Mouse (Mus musculus): ENCODE data around the gene Paqr7. TPM values are rescaled to one million over a fixed set of nuclear protein-coding genes. Genes with fewer than 3 reads are reported as not detected.
"Not testable (repeated sequence)": the region's sequence is repeated elsewhere in the genome, so short reads cannot be mapped to it uniquely, and the experiment has no call there.

Gene Paqr7
- polyA plus RNA-seq, 1 experiment from 2014 or later, result 4.4 TPM

GRCm38 (mm10) chr4:134483078-134483688 lies 13.3 kb upstream of the Paqr7 start:
- WGBS, result 70% methylated on average over 6 of the region's 6 CpGs
- Histone ChIP-seq H3K4me3 (ENCODE audit: low read length) (no peak overlapping the region), H3K4me2 (replicated peaks; ENCODE audit: low read depth, low read length) (no peak overlapping the region), H3K27ac (ENCODE audit: low read length) (no peak overlapping the region), H3K36me3 (ENCODE audit: insufficient read depth, low read length) (no peaks in the 10 kb centered on the region), H3K9me3 (ENCODE audit: low read length) (no peaks in the 10 kb centered on the region), H3K9ac (replicated peaks; ENCODE audit: low read length) (no peak overlapping the region), H3K4me1 (ENCODE audit: insufficient read depth, low read length) (no peaks in the 10 kb centered on the region), H3K27me3 (ENCODE audit: insufficient read depth, low read length) (peaks cover 5% of the 10 kb centered on the region; the same call in 1 of the 2 replicates)
- ATAC-seq (ENCODE audit: low FRiP score, low TSS enrichment), result no peak

DNA sequence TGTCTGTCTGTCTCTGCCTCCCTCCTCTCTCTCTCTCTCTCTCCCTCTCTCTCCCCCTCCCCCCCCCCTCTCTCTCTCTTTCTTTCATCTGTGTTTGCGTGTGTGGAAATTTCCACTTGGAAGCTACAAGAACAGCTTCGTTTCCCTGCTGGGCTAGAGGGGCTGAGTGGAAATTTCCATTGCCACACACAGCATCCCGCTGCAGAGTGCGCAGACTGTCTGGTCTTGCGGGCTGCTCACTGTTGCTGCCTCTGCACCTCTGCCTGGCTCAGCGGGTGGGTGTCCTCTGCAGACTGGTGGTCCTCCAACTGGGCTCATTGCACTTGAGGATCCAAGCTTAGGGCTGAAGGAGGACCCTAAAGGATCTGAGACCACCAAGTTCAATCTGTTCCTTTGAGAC lies 12.8 kb upstream of the Paqr7 start:
- no peak overlapping the region for H3K4me2 ChIP-seq (replicated peaks; ENCODE audit: low read depth, low read length)
- no peak for ATAC-seq (ENCODE audit: low FRiP score, low TSS enrichment)
- WGBS, result 58% methylated on average over 6 of the region's 6 CpGs
- peaks cover 5% of the 10 kb centered on the region; the same call in 1 of the 2 replicates for H3K27me3 ChIP-seq (ENCODE audit: insufficient read depth, low read length)
- no peaks in the 10 kb centered on the region for H3K4me1 ChIP-seq (ENCODE audit: insufficient read depth, low read length)
- no peaks in the 10 kb centered on the region for H3K36me3 ChIP-seq (ENCODE audit: insufficient read depth, low read length)
- no peak overlapping the region for H3K27ac ChIP-seq (ENCODE audit: low read length)
- no peaks in the 10 kb centered on the region for H3K9me3 ChIP-seq (ENCODE audit: low read length)
- no peak overlapping the region for H3K4me3 ChIP-seq (ENCODE audit: low read length)
- H3K9ac ChIP-seq (replicated peaks; ENCODE audit: low read length), result 0 out of 2 replicates have a peak overlapping the region, but pooled peaks have one; percentile 35

- Histone ChIP-seq H3K4me3 (ENCODE audit: low read length) (no peak overlapping the region), H3K27ac (ENCODE audit: low read length) (no peak overlapping the region), H3K4me1 (ENCODE audit: insufficient read depth, low read length) (no peaks in the 10 kb centered on the region), H3K9me3 (ENCODE audit: low read length) (no peaks in the 10 kb centered on the region), H3K4me2 (replicated peaks; ENCODE audit: low read depth, low read length) (no peak overlapping the region), H3K27me3 (ENCODE audit: insufficient read depth, low read length) (peaks cover 5% of the 10 kb centered on the region; the same call in 1 of the 2 replicates), H3K9ac (replicated peaks; ENCODE audit: low read length) (no peak overlapping the region), H3K36me3 (ENCODE audit: insufficient read depth, low read length) (no peaks in the 10 kb centered on the region)
- ATAC-seq (ENCODE audit: low FRiP score, low TSS enrichment), result no peak
- WGBS, result 79% methylated on average over 10 of the region's 10 CpGs
Measured at GRCm38 (mm10) chr4:134484231-134484630, 12.3 kb upstream of the Paqr7 start.

GRCm38 (mm10) chr4:134485151-134485900 lies 11.2 kb upstream of the Paqr7 start:
- Histone ChIP-seq H3K4me2 (replicated peaks; ENCODE audit: low read depth, low read length) (no peak overlapping the region), H3K9me3 (ENCODE audit: low read length) (no peaks in the 10 kb centered on the region), H3K4me3 (ENCODE audit: low read length) (no peak overlapping the region), H3K4me1 (ENCODE audit: insufficient read depth, low read length) (no peaks in the 10 kb centered on the region), H3K36me3 (ENCODE audit: insufficient read depth, low read length) (no peaks in the 10 kb centered on the region), H3K27me3 (ENCODE audit: insufficient read depth, low read length) (peaks cover 5% of the 10 kb centered on the region; the same call in 1 of the 2 replicates), H3K27ac (ENCODE audit: low read length) (no peak overlapping the region), H3K9ac (replicated peaks; ENCODE audit: low read length) (no peak overlapping the region)
- 88% methylated on average over 5 of the region's 5 CpGs for WGBS
- ATAC-seq (ENCODE audit: low FRiP score, low TSS enrichment), result no peak

DNA sequence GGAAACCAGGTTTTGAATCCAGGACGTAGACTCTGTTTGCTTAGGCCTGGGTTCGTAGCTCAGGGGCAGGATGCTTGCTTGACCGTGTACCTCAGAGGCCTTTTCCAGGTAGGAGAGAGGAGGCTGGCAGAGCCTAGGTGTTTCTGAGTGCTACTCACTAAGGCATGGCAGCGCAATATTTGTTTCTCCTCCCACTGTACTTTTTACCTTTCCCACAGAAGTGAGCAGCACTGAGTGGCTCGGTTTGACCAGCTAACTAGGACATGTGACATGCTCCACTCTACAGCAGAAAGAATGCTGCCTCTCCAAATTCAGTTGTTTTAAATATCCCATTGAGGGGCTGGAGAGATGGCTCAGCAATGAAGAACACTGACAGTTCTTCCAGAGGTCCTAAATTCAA lies 8.3 kb upstream of the Paqr7 start:
- H3K4me3 ChIP-seq (ENCODE audit: low read length), result no peak overlapping the region
- H3K36me3 ChIP-seq (ENCODE audit: insufficient read depth, low read length), result no peaks in the 10 kb centered on the region
- H3K27ac ChIP-seq (ENCODE audit: low read length), result no peak overlapping the region
- H3K4me2 ChIP-seq (replicated peaks; ENCODE audit: low read depth, low read length), result no peak overlapping the region
- H3K9me3 ChIP-seq (ENCODE audit: low read length), result no peaks in the 10 kb centered on the region
- no peak overlapping the region for H3K9ac ChIP-seq (replicated peaks; ENCODE audit: low read length)
- peaks cover 2% of the 10 kb centered on the region; the same call in 1 of the 2 replicates for H3K27me3 ChIP-seq (ENCODE audit: insufficient read depth, low read length)
- WGBS, result 87% methylated on average over 5 of the region's 5 CpGs
- H3K4me1 ChIP-seq (ENCODE audit: insufficient read depth, low read length), result no peaks in the 10 kb centered on the region
- ATAC-seq (ENCODE audit: low FRiP score, low TSS enrichment), result no peak

DNA sequence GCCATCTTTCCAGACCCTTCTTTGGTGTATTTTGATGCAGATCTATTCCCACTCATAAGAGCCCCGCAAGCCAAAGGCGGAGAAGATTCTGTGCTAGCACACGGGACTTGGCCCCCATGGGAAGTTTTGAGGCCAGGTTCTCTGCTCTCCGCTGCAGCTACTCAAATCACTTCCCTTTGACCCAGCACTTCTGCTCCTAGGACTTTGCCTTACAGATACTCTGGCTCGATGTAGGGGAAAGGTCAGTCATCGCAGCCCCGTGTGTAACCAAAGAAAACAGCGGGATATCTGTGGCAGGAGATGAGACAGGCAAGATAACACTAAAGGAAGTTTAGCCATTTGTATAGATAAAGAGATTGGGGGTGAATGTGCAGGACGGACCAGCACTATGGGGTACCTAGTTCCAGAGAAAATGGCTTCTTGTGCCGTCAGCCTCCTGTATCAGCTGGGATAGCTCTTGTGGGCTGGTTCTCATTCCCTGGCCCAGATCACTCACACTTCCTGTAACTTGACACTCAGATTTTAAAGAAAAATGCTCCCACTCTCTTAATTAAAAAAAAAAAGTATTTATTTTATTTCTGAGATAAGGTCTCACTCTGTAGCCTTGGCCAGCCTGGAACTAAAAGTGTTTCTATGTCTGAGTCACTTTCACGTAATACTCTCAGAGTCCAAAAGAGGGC lies 6.4 kb upstream of the Paqr7 start:
- no peak overlapping the region for H3K4me2 ChIP-seq (replicated peaks; ENCODE audit: low read depth, low read length)
- H3K27me3 ChIP-seq (ENCODE audit: insufficient read depth, low read length), result no peaks in the 10 kb centered on the region
- H3K9ac ChIP-seq (replicated peaks; ENCODE audit: low read length), result no peak overlapping the region
- H3K4me3 ChIP-seq (ENCODE audit: low read length), result no peak overlapping the region
- H3K9me3 ChIP-seq (ENCODE audit: low read length), result no peaks in the 10 kb centered on the region
- H3K36me3 ChIP-seq (ENCODE audit: insufficient read depth, low read length), result no peaks in the 10 kb centered on the region
- no peak overlapping the region for H3K27ac ChIP-seq (ENCODE audit: low read length)
- WGBS, result 79% methylated on average over 11 of the region's 11 CpGs
- H3K4me1 ChIP-seq (ENCODE audit: insufficient read depth, low read length), result peaks cover 7% of the 10 kb centered on the region
- no peak for ATAC-seq (ENCODE audit: low FRiP score, low TSS enrichment)

- Histone ChIP-seq H3K27ac (ENCODE audit: low read length) (no peak overlapping the region), H3K4me2 (replicated peaks; ENCODE audit: low read depth, low read length) (no peak overlapping the region), H3K9ac (replicated peaks; ENCODE audit: low read length) (no peak overlapping the region), H3K4me3 (ENCODE audit: low read length) (no peak overlapping the region), H3K9me3 (ENCODE audit: low read length) (no peaks in the 10 kb centered on the region), H3K4me1 (ENCODE audit: insufficient read depth, low read length) (peaks cover 23% of the 10 kb centered on the region), H3K27me3 (ENCODE audit: insufficient read depth, low read length) (no peaks in the 10 kb centered on the region), H3K36me3 (ENCODE audit: insufficient read depth, low read length) (no peaks in the 10 kb centered on the region)
- WGBS, result 62% methylated on average over 6 of the region's 6 CpGs
- ATAC-seq (ENCODE audit: low FRiP score, low TSS enrichment), result no peak
Measured at GRCm38 (mm10) chr4:134491716-134492115, 4.8 kb upstream of the Paqr7 start.

DNA sequence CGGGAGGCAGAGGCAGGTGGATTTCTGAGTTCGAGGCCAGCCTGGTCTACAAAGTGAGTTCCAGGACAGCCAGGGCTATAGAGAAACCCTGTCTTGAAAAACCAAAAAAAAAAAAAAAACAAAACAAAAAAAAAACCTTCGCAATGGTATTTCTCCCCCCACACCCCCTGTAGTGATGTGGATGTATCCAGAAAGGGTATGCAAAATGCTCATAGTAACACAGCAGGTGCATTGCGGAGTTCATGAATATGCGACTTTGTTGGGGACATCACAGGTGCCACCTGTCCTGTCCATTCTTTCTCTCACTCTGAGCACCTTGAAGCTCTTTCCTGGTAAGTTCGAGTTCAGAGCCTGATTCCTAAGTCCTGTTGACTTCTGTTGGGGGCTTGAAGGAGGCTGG lies 2.3 kb upstream of the Paqr7 start:
- ATAC-seq (ENCODE audit: low FRiP score, low TSS enrichment); H3K27me3 ChIP-seq (ENCODE audit: insufficient read depth, low read length); H3K27ac ChIP-seq (ENCODE audit: low read length); H3K9ac ChIP-seq (replicated peaks; ENCODE audit: low read length); H3K9me3 ChIP-seq (ENCODE audit: low read length); H3K4me3 ChIP-seq (ENCODE audit: low read length); H3K36me3 ChIP-seq (ENCODE audit: insufficient read depth, low read length); H3K4me2 ChIP-seq (replicated peaks; ENCODE audit: low read depth, low read length): not testable (repeated sequence)
- 91% methylated on average over 6 of the region's 6 CpGs for WGBS
- peaks cover 30% of the 10 kb centered on the region for H3K4me1 ChIP-seq (ENCODE audit: insufficient read depth, low read length)

DNA sequence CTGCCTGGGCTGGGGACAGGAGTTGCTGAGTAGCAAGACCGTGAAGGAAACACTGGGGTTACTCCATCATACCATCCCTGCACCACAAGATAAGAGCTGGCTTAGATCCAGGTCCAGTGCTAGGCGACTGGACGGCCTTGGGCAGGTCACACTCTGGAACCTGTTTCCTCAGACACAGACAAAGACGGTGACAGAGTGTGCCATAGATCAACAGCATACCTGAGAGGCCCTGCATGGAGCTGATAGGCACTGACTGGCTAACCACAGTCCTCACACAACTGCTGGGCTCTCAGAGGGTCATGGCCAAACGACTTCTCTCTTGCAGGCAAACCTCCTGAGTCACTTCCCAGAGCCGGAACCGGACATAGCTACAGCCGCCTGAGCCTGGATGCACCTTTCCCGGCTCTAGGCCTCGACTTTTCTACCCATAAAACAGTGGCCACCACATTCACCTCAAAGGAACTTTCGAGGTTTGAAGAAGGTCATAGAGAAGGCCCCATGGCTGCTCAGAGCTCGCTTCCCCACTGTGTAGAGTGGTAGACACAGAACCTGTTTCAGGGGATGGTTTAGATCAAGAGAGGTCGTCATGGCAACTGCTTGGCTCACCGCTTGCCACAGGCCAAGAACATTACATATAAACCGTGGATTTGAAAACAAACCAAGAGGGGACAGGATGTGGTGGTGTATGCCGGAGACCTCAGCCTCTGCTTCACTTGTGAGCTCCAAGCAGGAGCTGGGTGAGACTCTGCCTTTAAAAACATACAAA lies 1.5 kb upstream of the Paqr7 start:
- Histone ChIP-seq H3K9ac (replicated peaks; ENCODE audit: low read length) (no peak overlapping the region), H3K4me2 (replicated peaks; ENCODE audit: low read depth, low read length) (no peak overlapping the region), H3K4me1 (ENCODE audit: insufficient read depth, low read length) (peaks cover 30% of the 10 kb centered on the region), H3K4me3 (ENCODE audit: low read length) (no peak overlapping the region), H3K9me3 (ENCODE audit: low read length) (no peaks in the 10 kb centered on the region), H3K27me3 (ENCODE audit: insufficient read depth, low read length) (no peaks in the 10 kb centered on the region), H3K27ac (ENCODE audit: low read length) (no peak overlapping the region), H3K36me3 (ENCODE audit: insufficient read depth, low read length) (no peaks in the 10 kb centered on the region)
- ATAC-seq (ENCODE audit: low FRiP score, low TSS enrichment), result peak; percentile 19; the same call in 1 of the 2 replicates
- WGBS, result 57% methylated on average over 16 of the region's 16 CpGs

Data from kidney, embryonic 16.5 days (tissue).